8 mouse cellular contexts compared by ENCODE assay signal in genomic region chr5:116409689-116410590, GRCm38 (mm10). TPM values are rescaled to one million over a fixed set of nuclear protein-coding genes. Genes with fewer than 3 reads are reported as not detected.
DNase-seq lines count a peak whose midpoint lies in the region; ATAC-seq and TF ChIP-seq lines count a peak whose summit lies in the region.

No protein-coding gene starts in this region.

- no peak for DNase-seq in gastrocnemius, adult 2 months
- DNase-seq in gastrocnemius, postnatal 4 days (ENCODE audit: low spot score in 2 of 2), result no peak
- DNase-seq in neural tube, embryonic 11.5 days (ENCODE audit: low spot score), result peak; percentile 42
- DNase-seq in neural tube, embryonic 10.5 days (ENCODE audit: extremely low spot score, low spot score), result no peak
- peak; percentile 57 for DNase-seq in kidney, postnatal 14 days
- DNase-seq in stomach, postnatal 0 days (ENCODE audit: low spot score), result peak; percentile 64
- DNase-seq in adrenal gland, adult 2 months, result no peak
- DNase-seq in thymus, postnatal 14 days, result no peak

- intact Hi-C loops in gastrocnemius, adult 2 months (cut with DNase I), result loop anchor here (10.0 kb wide), 1 partner anchor 175 kb away; no protein-coding TSS in a partner anchor

- H3K27ac ChIP-seq in gastrocnemius, adult 2 months, result peak overlapping the region; percentile 51; the same call in 1 of the 2 replicates
- H3K27ac ChIP-seq in neural tube, embryonic 11.5 days (ENCODE audit: low read depth, low read length), result no peak overlapping the region
- peak overlapping the region; percentile 78 for H3K27ac ChIP-seq in stomach, postnatal 0 days (replicated peaks)

- no peaks in the 10 kb centered on the region for H3K9me3 ChIP-seq in neural tube, embryonic 11.5 days (ENCODE audit: control insufficient read depth, low read length)
- no peaks in the 10 kb centered on the region for H3K9me3 ChIP-seq in stomach, postnatal 0 days (ENCODE audit: control insufficient read depth, low read length)

- no peaks in the 10 kb centered on the region for H3K36me3 ChIP-seq in neural tube, embryonic 11.5 days (ENCODE audit: control insufficient read depth, insufficient read depth, low read length)
- 0 out of 2 replicates have a peak, but pooled peaks cover 4% of the 10 kb centered on the region for H3K36me3 ChIP-seq in stomach, postnatal 0 days (ENCODE audit: control insufficient read depth, insufficient read depth, low read length)

- H3K27me3 ChIP-seq in neural tube, embryonic 11.5 days (ENCODE audit: control insufficient read depth, insufficient read depth, low read length), result no peaks in the 10 kb centered on the region
- H3K27me3 ChIP-seq in stomach, postnatal 0 days (ENCODE audit: control insufficient read depth, insufficient read depth, low read length), result no peaks in the 10 kb centered on the region

- peaks cover 8% of the 10 kb centered on the region; the same call in 1 of the 2 replicates for H3K4me1 ChIP-seq in neural tube, embryonic 11.5 days (ENCODE audit: control insufficient read depth, insufficient read depth, low read length)
- H3K4me1 ChIP-seq in stomach, postnatal 0 days (replicated peaks; ENCODE audit: control insufficient read depth, insufficient read depth), result peaks cover 6% of the 10 kb centered on the region

- H3K4me2 ChIP-seq in neural tube, embryonic 11.5 days (ENCODE audit: low read depth), result peak overlapping the region; percentile 25; the same call in 1 of the 2 replicates
- peak overlapping the region; percentile 29; the same call in 1 of the 2 replicates for H3K4me2 ChIP-seq in stomach, postnatal 0 days (replicated peaks; ENCODE audit: low read depth)

- no peak for TF ChIP-seq CTCF in gastrocnemius, adult 2 months (IDR thresholded peaks at IDR 0.05)
- TF ChIP-seq CTCF in stomach, postnatal 0 days (IDR thresholded peaks at IDR 0.05; ENCODE audit: low read depth), result no peak

- ATAC-seq in neural tube, embryonic 11.5 days (ENCODE audit: insufficient read depth, low FRiP score, low TSS enrichment), result no peak
- peak; percentile 25; the same call in 1 of the 2 replicates for ATAC-seq in stomach, postnatal 0 days (ENCODE audit: low FRiP score, low TSS enrichment)

- no peak for TF ChIP-seq EP300 in stomach, postnatal 0 days (optimal IDR thresholded peaks at IDR 0.05)

- no peak overlapping the region for H3K4me3 ChIP-seq in gastrocnemius, adult 2 months
- H3K4me3 ChIP-seq in neural tube, embryonic 11.5 days (ENCODE audit: low read depth, low read length), result no peak overlapping the region
- H3K4me3 ChIP-seq in stomach, postnatal 0 days (ENCODE audit: low read depth, low read length), result no peak overlapping the region

- H3K9ac ChIP-seq in neural tube, embryonic 11.5 days (ENCODE audit: low read length), result no peak overlapping the region; the same call in 1 of the 2 replicates
- H3K9ac ChIP-seq in stomach, postnatal 0 days (ENCODE audit: low read length), result peak overlapping the region; percentile 8; the same call in 1 of the 2 replicates

- WGBS in neural tube, embryonic 11.5 days, result 5% methylated on average over 16 of the region's 16 CpGs
- WGBS in stomach, postnatal 0 days, result 3% methylated on average over 14 of the region's 16 CpGs

RNA-seq across cellular contexts. Expression of gene Hspb8, which starts 12.7 kb away (rescaled TPM):
- 100 to 1,000 TPM; 234 to 341 TPM for total RNA-seq in gastrocnemius, adult 2 months (2021)
- 100 to 1,000 TPM; 188 to 208 TPM for total RNA-seq in gastrocnemius, postnatal 4 days (2021)
- polyA plus RNA-seq in neural tube, embryonic 11.5 days (2014; fragmentation: Nextera tagmentation; extraction: Ambion mirVana), result 4.2 and 5.5 TPM in 2 replicates
- polyA plus RNA-seq in stomach, postnatal 0 days (2015; fragmentation: Nextera tagmentation; extraction: Ambion mirVana), result 28.9 and 29.0 TPM in 2 replicates
- total RNA-seq in adrenal gland, adult 2 months (2021), result 100 to 1,000 TPM; 137 to 190 TPM
- 137 and 140 TPM in 2 replicates for polyA plus RNA-seq in adrenal gland, adult 2 months (2012; rRNA removed)

Comparison
In these comparisons a context has a peak if more than half of its experiments do, and no peak if none do; other contexts are left out.
1. DNase-seq: peak in neural tube, embryonic 11.5 days (single experiment), kidney, postnatal 14 days (single experiment) and stomach, postnatal 0 days (single experiment); none in gastrocnemius, adult 2 months (single experiment), gastrocnemius, postnatal 4 days (0 of 2), neural tube, embryonic 10.5 days (single experiment), adrenal gland, adult 2 months (single experiment) and thymus, postnatal 14 days (single experiment).